Mouse (Mus musculus) heart, adult 2 months (tissue): ENCODE data around the gene Wasf1. TPM values are rescaled to one million over a fixed set of nuclear protein-coding genes. Genes with fewer than 3 reads are reported as not detected.

Source experiments
- DNase-seq, 2 experiments: peaks; one replicate each; pipeline ENCODE4 v3.0.0; 2021
- H3K27ac ChIP-seq: fragments of 200-600 bp; 2 replicates; pipeline ENCODE4 v1.8.1; 2022
- H3K27me3 ChIP-seq: fragments of 200-500 bp; 2 replicates; pipeline ENCODE4 v1.6.1; 2012; ENCODE audit warnings: mild to moderate bottlenecking, low read length, inconsistent platforms, mixed read lengths; ENCODE audit not compliant: control insufficient read depth, insufficient read depth
- H3K36me3 ChIP-seq: fragments of 200-500 bp; 2 replicates; pipeline ENCODE4 v1.6.1; 2012; ENCODE audit warnings: low read length, inconsistent platforms; ENCODE audit not compliant: control insufficient read depth, insufficient read depth
- H3K4me1 ChIP-seq: fragments of 200-500 bp; 2 replicates; pipeline ENCODE4 v1.6.1; 2011; ENCODE audit warnings: low read length; ENCODE audit not compliant: control insufficient read depth, insufficient read depth
- H3K4me3 ChIP-seq: fragments of 200-600 bp; 2 replicates; pipeline ENCODE4 v1.8.1; 2022
- H3K79me2 ChIP-seq: fragments of 200-500 bp; replicated peaks from 2 replicates; pipeline ENCODE4 v1.6.1; 2012; ENCODE audit warnings: mild to moderate bottlenecking, inconsistent platforms, low read length, moderate library complexity, mixed read lengths; ENCODE audit not compliant: control insufficient read depth, insufficient read depth
- H3K9ac ChIP-seq: fragments of 200-500 bp; 2 replicates; pipeline ENCODE4 v1.6.1; 2012; ENCODE audit warnings: low read depth, mild to moderate bottlenecking, control low read depth, inconsistent platforms, low read length, mixed read lengths
- CTCF ChIP-seq: fragments of 200-600 bp; IDR thresholded peaks from 2 replicates; pipeline ENCODE4 v1.8.1; 2022; ENCODE audit warnings: antibody characterized with exemption, mild to moderate bottlenecking, moderate library complexity
- EP300 ChIP-seq: fragments of 200-500 bp; IDR thresholded peaks from 2 replicates; pipeline ENCODE4 v1.6.1; 2011; ENCODE audit warnings: low read depth, low read length, control low read depth; ENCODE audit not compliant: insufficient read depth
- POLR2A ChIP-seq: fragments of 200-500 bp; IDR thresholded peaks from 2 replicates; pipeline ENCODE4 v1.6.1; 2011; ENCODE audit warnings: mild to moderate bottlenecking, low read depth, low read length, control low read depth; ENCODE audit not compliant: insufficient read depth
- WGBS: fragments of 180-500 bp; shearing (Covaris S2); methylation state at CpG from one replicate; pipeline ENCODE4 v1.1.7; 2018; 5-methylcytosine and 5-hydroxymethylcytosine counted together
- intact Hi-C: fragments of 180-260 bp; cut with DNase I; formaldehyde crosslinking; loops from one replicate; pipeline ENCODE4 v1.15.1; 2025
- polyA plus RNA-seq: library from polyadenylated mRNA; depleted of rRNA; stranded (reverse); fragments of >200 nt; gene quantifications from 2 replicates; pipeline ENCODE4 v1.2.3, GENCODE M21; 2012
- total RNA-seq, 2 experiments: library from RNA; stranded (reverse); gene quantifications; 2 replicates each; pipeline ENCODE4 v1.2.3; 2021

The Wasf1 gene
- total and polyA plus RNA-seq, 3 experiments = 0.43 to 0.63 (median 0.53) TPM

DNA sequence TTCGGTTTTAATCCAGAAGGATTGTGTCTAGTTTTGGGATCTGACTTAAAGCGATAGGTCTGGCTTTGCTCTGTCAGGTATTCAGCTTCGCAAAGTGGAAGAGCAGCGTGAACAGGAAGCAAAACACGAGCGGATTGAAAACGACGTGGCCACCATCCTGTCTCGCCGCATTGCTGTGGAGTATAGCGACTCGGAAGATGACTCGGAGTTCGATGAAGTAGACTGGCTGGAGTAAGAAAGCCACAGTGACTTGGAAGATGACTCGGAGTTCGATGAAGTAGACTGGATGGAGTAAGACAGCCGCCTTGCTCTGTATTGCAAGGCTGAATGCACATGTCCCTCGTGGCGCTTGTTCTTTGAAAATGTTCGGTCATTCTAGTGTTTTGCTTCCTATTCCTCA is 54.3 kb downstream of the Wasf1 start:
- no peaks in the 10 kb centered on the region for H3K27me3 ChIP-seq
- DNase-seq = no peak
- no peak overlapping the region for H3K9ac ChIP-seq
- H3K79me2 ChIP-seq = no peaks in the 10 kb centered on the region
- no peak overlapping the region for H3K27ac ChIP-seq
- TF ChIP-seq POLR2A = no peak
- no peak for TF ChIP-seq EP300
- no peak for TF ChIP-seq CTCF
- 94% methylated on average over 20 of the region's 20 CpGs for WGBS
- no peaks in the 10 kb centered on the region for H3K36me3 ChIP-seq
- intact Hi-C loops = no loop called here
- no peaks in the 10 kb centered on the region for H3K4me1 ChIP-seq
- no peak overlapping the region for H3K4me3 ChIP-seq

DNA sequence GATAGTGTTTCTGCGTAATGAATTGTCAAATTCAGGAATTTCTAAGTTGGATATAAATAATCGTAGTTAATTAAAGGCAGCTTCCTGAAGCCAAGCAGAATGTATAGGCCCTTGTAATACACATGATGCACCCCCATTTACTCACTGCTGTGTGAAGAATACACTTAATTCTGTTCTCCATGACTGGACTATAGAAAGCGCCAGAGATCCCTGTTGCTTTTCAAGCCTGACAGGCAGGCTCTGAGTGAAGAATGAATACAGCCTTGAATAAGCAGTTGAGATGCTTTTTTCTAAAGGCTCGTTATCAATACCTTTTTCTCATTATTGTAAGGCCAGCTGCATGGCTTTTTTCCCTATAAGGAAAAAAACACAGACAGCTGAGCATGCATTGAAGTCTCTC is 59.4 kb downstream of the Wasf1 start:
- no peaks in the 10 kb centered on the region for H3K4me1 ChIP-seq
- no peak for DNase-seq
- TF ChIP-seq POLR2A (no peak), EP300 (no peak), CTCF (no peak)
- intact Hi-C loops = no loop called here
- no peak overlapping the region for H3K9ac ChIP-seq
- no peaks in the 10 kb centered on the region for H3K79me2 ChIP-seq
- H3K4me3 ChIP-seq = no peak overlapping the region
- H3K27me3 ChIP-seq = no peaks in the 10 kb centered on the region
- no peaks in the 10 kb centered on the region for H3K36me3 ChIP-seq
- WGBS = 84% methylated on average over 4 of the region's 4 CpGs
- no peak overlapping the region for H3K27ac ChIP-seq

DNA sequence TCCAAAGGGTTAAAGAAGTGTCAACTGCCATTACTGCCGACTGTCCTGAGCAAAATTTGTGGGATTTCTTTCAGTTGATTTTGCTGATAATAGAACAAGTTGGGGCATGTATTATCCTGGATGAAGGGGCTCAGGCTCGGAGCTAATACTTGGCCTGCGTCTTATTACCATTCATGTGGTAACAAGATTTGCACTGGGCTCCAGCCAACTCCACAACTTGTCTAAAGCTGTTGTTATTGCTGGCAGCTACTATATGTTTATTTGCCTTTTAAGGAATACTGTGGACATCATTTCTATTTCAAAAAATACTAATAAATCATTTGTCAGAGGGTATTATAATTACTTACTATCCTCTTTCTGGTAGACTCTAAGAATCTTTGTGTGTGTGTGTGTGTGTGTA is 66.9 kb downstream of the Wasf1 start:
- intact Hi-C loops = no loop called here

DNA sequence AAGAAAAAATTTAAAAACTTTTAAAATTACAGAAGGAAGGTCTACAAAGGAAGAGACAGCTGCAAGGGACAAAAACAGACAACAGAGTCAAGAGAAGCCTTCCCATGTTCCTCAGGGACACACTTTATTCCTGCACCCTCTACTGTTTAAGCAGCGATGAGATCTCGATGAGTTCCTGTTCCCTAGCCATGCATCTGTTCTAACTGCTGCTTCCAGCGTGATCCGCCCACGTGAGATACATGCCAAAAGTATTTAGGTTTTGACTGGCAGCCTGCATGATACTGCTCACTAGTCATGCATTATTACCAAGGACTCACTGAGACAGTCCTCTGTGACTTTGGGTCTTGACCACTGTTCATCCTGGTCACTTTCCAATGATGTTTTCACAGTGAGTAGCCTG is 72.9 kb downstream of the Wasf1 start:
- H3K79me2 ChIP-seq = no peaks in the 10 kb centered on the region
- intact Hi-C loops = no loop called here
- no peak overlapping the region for H3K4me3 ChIP-seq
- no peaks in the 10 kb centered on the region for H3K36me3 ChIP-seq
- 71% methylated on average over 5 of the region's 5 CpGs for WGBS
- no peak overlapping the region for H3K9ac ChIP-seq
- TF ChIP-seq CTCF = no peak
- no peak for TF ChIP-seq POLR2A
- TF ChIP-seq EP300 = no peak
- DNase-seq = no peak
- no peaks in the 10 kb centered on the region for H3K4me1 ChIP-seq
- no peak overlapping the region for H3K27ac ChIP-seq
- no peaks in the 10 kb centered on the region for H3K27me3 ChIP-seq

More for the DNA sequence above, 66.9 kb downstream of the Wasf1 start:
- no peaks in the 10 kb centered on the region for H3K4me1 ChIP-seq
- H3K9ac ChIP-seq = no peak overlapping the region
- H3K4me3 ChIP-seq = no peak overlapping the region
- no peak overlapping the region for H3K27ac ChIP-seq
- TF ChIP-seq CTCF = no peak
- TF ChIP-seq POLR2A = no peak
- TF ChIP-seq EP300 = no peak
- WGBS = 54% methylated on average over 3 of the region's 3 CpGs
- no peaks in the 10 kb centered on the region for H3K36me3 ChIP-seq
- no peak for DNase-seq
- no peaks in the 10 kb centered on the region for H3K79me2 ChIP-seq
- H3K27me3 ChIP-seq = no peaks in the 10 kb centered on the region

DNA sequence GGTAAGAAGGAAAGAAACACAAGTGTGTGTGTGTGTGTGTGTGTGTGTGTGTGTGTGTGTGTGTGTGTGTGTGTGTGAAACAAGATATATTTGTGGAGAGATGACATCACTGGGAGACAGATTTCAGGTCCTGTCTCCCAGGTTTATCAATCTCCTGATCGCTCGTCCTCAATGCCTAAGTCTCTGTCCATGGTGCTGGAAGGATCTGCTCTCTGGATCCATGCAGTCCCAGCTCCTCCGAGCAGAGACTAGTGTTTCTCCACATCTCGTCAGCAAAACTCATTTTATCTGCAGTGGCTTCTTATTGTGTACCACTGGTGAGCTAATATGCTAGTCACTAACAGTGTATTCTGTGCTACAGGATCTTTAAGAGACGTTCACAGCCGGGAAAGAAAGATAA is 78.1 kb downstream of the Wasf1 start:
- Histone ChIP-seq H3K9ac (no peak overlapping the region), H3K27me3 (no peaks in the 10 kb centered on the region), H3K36me3 (no peaks in the 10 kb centered on the region), H3K79me2 (no peaks in the 10 kb centered on the region), H3K27ac (no peak overlapping the region), H3K4me1 (no peaks in the 10 kb centered on the region), H3K4me3 (no peak overlapping the region)
- no peak for DNase-seq
- no peak for TF ChIP-seq CTCF
- TF ChIP-seq EP300 = no peak
- no peak for TF ChIP-seq POLR2A
- intact Hi-C loops = no loop called here
- 40% methylated on average over 6 of the region's 6 CpGs for WGBS

DNA sequence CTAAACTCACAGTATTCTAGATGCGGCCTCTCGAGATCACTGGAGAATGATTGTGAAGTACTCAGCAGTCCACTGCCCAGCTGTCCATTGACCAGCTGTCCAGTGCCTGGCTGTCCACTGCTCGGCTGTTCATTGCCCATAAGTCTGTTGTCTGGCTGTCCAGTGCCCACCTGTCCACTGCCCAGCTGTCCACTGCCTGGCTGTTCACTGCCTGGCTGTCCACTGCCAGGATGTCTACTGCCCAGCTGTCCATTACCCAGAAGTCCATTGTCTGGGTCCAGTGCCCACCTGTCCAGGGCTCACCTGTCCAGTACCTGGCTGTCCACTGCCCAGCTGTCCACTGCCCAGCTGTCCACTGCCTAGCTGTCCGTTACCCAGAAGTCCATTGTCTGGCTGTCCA is 78.7 kb downstream of the Wasf1 start:
- WGBS = 89% methylated on average over 4 of the region's 4 CpGs

More for the DNA sequence above, 78.7 kb downstream of the Wasf1 start:
- no peak overlapping the region for H3K9ac ChIP-seq
- H3K79me2 ChIP-seq = no peaks in the 10 kb centered on the region
- intact Hi-C loops = no loop called here
- DNase-seq = no peak
- no peaks in the 10 kb centered on the region for H3K4me1 ChIP-seq
- no peak for TF ChIP-seq EP300
- TF ChIP-seq POLR2A = no peak
- TF ChIP-seq CTCF = no peak
- no peaks in the 10 kb centered on the region for H3K36me3 ChIP-seq
- H3K27ac ChIP-seq = no peak overlapping the region
- H3K4me3 ChIP-seq = no peak overlapping the region
- no peaks in the 10 kb centered on the region for H3K27me3 ChIP-seq
